Mouse (Mus musculus) macrophage (primary cell): ENCODE data around the gene Chil1. TPM values are rescaled to one million over a fixed set of nuclear protein-coding genes. Genes with fewer than 3 reads are reported as not detected.

Experiments used
- H3K27ac ChIP-seq: fragments of 350-480 bp; formaldehyde crosslinking; 2 replicates; pipeline ENCODE4 v1.9.0; 2021
- H3K36me3 ChIP-seq: fragments of 350-480 bp; formaldehyde crosslinking; 2 replicates; pipeline ENCODE4 v1.9.0; 2021; ENCODE audit errors: inconsistent target
- H3K4me3 ChIP-seq: fragments of 350-480 bp; formaldehyde crosslinking; 2 replicates; pipeline ENCODE4 v1.9.0; 2021; ENCODE audit errors: inconsistent target
- H3K79me2 ChIP-seq: fragments of 350-480 bp; formaldehyde crosslinking; 2 replicates; pipeline ENCODE4 v1.9.0; 2021; ENCODE audit errors: inconsistent target
- WGBS: methylation state at CpG from one replicate; pipeline ENCODE4 v1.1.7; 2026; ENCODE audit warnings: inconsistent platforms; ENCODE audit not compliant: missing documents; 5-methylcytosine and 5-hydroxymethylcytosine counted together
- polyA plus RNA-seq: library from polyadenylated mRNA; stranded (reverse); fragments of 250-400 nt; gene quantifications from 3 replicates; pipeline ENCODE4 v1.2.4, GENCODE M21; 2018; ENCODE audit warnings: inconsistent platforms
- total RNA-seq, 78 experiments: library from RNA; depleted of rRNA; stranded (reverse); fragments of 250-400 nt; gene quantifications; 1 replicate in 9 of 78; 2 replicates in 24 of 78; 3 replicates in 43 of 78; 4 replicates in 2 of 78; pipeline ENCODE4 v1.2.4; 2018; ENCODE audit warnings: inconsistent platforms in 56 of 78

Chil1 gene
- total RNA-seq (2018; cell fraction: chromatin; rRNA removed) = 1 to 10 TPM in 1 of 26 experiments, not detected in 25; 1.5 TPM
- 1 to 10 TPM in 5 of 26 experiments, under 1 TPM in 21; 0.19 to 2.4 (median 0.49) TPM for total RNA-seq (2018; cell fraction: cytosol; rRNA removed)
- 1 to 10 TPM in 6 of 26 experiments, under 1 TPM in 9, not detected in 11; 0.29 to 4.1 (median 0.92) TPM for total RNA-seq (2018; cell fraction: nucleus; rRNA removed)
- polyA plus RNA-seq = 0.44 to 1.8 TPM (median 0.55 TPM) in 3 replicates

DNA sequence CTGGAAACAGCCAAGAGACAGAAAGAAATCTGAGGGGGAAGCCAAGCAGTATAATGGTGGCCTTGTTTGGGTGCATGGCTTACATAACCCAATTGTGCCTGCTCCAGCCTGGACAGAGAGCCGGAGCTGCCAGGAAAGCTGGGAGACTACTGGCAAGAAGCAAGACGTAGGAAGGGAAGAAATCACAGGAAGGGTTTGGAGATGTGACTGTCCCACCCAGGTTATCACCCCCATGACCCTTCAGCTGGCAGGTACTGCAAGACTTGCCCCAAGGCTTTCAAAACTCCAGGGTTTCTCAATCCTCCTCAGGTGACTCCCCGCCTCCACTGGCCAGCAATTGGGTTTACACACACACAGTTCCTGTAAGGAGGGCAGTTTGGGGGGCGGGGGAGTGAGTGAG lies at the start of gene Chil1:
Gene Chil1, plus strand, starts transcription at position 152 of the 400 bp plus-strand sequence.
- no peak within 1 kb of the TSS for H3K4me3 ChIP-seq
- H3K27ac ChIP-seq = no peak within 1 kb of the TSS
- no peaks in the 10 kb centered on the region for H3K36me3 ChIP-seq
- 87% methylated on average over 4 of the region's 4 CpGs for WGBS
- H3K79me2 ChIP-seq = no peaks in the 10 kb centered on the region

DNA sequence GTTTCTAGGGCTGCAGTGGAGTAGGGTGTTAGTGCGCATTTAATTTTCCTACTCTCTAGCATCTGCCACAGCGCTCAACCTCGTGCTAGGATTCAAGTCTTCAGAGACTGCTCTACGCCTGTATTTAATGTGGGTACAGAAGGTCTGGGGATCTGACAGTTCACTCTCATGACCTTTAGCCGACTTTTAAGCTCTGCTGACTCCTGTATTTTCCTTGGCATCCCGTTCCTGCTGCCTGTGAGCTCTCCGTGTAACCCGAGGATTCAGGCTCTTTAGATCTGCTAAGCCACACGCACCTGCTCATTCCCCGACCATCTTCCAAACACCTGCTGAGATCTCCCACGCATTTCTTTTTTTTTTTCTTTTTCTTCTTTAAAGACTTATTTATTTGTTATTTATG lies 48.7 kb upstream of the Chil1 start:
- WGBS = 86% methylated on average over 11 of the region's 11 CpGs
- Histone ChIP-seq H3K36me3 (no peaks in the 10 kb centered on the region), H3K27ac (no peak overlapping the region), H3K4me3 (no peak overlapping the region), H3K79me2 (no peaks in the 10 kb centered on the region)

DNA sequence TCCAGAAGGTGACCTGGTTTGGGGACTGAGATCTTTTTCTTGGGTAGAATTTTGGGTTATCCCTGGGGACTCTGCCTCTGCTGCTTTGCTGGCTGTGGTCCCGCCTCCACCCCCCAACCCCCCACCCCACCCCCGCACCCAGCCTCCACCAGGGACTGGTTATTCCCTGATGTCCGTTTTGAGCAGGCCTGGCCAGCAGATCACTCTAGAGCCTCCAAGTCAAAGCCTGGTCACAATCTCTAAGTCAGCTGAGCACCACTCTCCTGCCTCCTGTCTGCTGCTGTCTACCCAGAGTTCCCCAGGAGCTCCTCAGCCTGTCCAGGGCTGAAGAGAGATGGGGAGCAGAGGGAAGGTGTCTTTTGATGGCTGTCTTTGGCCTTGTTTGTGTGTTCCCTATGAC lies 45.6 kb upstream of the Chil1 start:
- 83% methylated on average over 2 of the region's 3 CpGs for WGBS

DNA sequence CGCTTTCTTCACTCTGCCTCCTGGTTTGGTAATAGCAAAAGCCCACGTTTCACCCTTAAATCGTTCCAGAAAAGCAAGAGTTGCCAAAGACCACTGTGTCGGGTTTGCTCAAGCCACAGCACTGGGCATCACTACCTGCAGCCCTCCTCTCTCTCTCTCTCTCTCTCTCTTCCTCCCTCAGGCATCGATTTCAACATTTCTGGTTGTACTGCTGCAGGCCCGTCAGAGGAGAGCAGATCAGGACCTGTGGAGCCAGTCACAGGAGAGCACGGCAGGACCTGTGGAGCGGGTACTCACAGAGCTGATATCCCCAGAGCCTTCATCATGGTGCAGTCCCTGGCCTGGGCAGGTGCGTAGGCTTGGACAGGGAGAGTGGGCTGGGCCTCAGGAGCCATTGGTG lies 43.6 kb upstream of the Chil1 start:
- Histone ChIP-seq H3K79me2 (no peaks in the 10 kb centered on the region), H3K4me3 (no peak overlapping the region), H3K36me3 (no peaks in the 10 kb centered on the region), H3K27ac (no peak overlapping the region)
- 77% methylated on average over 8 of the region's 9 CpGs for WGBS

More for the DNA sequence above, 45.6 kb upstream of the Chil1 start:
- H3K4me3 ChIP-seq = no peak overlapping the region
- no peaks in the 10 kb centered on the region for H3K36me3 ChIP-seq
- no peak overlapping the region for H3K27ac ChIP-seq
- no peaks in the 10 kb centered on the region for H3K79me2 ChIP-seq

DNA sequence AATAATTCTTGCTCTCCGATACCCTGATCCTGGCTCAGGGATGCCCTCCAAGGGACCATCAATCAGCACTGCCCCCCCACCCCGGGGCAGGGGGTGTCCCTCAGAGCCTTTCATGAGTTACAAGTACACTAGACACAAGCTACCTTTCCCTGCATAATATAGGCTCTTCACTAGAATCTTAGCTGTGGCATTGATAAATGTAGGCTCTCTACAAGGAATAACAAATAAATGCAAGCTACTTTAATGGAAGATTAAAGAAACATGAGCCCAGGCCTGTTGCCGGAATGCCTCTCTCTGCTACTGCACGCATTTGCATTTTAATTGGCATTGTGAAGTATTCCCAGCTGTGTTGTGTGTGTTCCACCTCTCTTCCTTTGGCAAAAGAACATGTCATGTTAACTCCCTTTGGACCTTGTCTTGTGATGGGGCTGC lies 39.6 kb upstream of the Chil1 start:
- WGBS = 95% methylated on average over 4 of the region's 4 CpGs
- no peak overlapping the region for H3K27ac ChIP-seq
- H3K4me3 ChIP-seq = no peak overlapping the region
- H3K36me3 ChIP-seq = no peaks in the 10 kb centered on the region
- no peaks in the 10 kb centered on the region for H3K79me2 ChIP-seq

DNA sequence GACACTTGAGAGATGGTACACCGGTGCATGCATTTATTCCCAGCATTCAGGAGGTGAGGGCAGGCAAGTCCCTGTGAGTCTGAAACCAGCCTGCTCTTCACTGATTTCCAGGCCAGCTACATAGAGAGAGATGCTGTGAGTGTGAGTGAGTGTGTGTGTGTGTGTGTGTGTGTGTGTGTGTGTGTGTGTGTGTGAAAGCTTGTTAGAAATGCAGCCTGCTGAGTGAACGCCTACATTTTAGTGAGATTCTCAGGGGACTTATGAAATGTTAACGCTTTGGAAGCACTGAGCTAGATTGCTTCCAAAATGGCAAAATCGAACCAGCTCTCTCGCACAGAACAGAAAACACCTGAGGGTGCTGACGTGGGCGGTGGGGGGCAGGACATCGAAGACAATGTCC lies 35.9 kb upstream of the Chil1 start:
- 90% methylated on average over 8 of the region's 8 CpGs for WGBS
- H3K79me2 ChIP-seq = no peaks in the 10 kb centered on the region
- H3K27ac ChIP-seq = no peak overlapping the region
- H3K4me3 ChIP-seq = no peak overlapping the region
- no peaks in the 10 kb centered on the region for H3K36me3 ChIP-seq

DNA sequence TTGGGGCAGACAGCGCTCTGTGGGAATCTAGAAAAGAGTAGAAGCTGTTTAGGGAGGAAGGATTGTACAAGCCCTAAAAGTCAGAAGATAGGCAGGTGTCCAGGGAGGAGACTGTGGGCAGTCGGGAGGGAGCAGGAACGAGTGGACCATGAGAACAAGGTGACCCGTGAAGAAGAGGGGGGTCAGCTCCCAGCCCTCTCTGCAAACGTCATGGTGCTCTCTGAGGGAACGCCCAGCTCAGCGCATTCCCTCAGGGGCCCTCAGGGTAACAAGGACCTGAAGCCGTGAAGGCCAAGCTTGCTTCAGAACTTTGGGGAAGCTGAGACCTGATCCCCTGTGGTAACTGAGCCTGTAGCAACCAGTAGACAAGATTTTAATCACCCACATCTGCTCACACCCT lies 31.9 kb upstream of the Chil1 start:
- 79% methylated on average over 8 of the region's 8 CpGs for WGBS
- Histone ChIP-seq H3K79me2 (no peaks in the 10 kb centered on the region), H3K4me3 (no peak overlapping the region), H3K27ac (no peak overlapping the region), H3K36me3 (no peaks in the 10 kb centered on the region)

DNA sequence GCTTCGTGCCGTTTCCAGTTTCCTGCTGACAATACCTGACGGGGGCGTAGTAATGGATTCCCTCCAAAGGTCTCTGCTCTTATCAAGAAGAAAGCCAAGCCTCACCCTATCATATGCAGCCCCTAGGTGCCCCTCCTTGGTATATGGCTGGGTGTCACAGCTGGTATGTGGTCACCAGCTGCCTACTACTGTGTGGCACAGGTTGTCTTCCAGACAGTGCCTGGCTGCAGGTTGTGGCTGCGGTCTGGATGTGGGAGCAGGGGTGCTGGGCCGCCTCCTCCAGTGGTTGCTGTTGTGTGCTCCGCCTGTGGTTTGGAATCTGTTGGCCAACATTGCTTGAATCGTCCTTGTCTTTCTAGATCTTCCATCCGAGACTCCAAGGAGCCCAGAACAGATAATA lies 31.2 kb upstream of the Chil1 start:
- Histone ChIP-seq H3K79me2 (no peaks in the 10 kb centered on the region), H3K36me3 (no peaks in the 10 kb centered on the region), H3K27ac (no peak overlapping the region), H3K4me3 (no peak overlapping the region)
- 94% methylated on average over 9 of the region's 9 CpGs for WGBS

DNA sequence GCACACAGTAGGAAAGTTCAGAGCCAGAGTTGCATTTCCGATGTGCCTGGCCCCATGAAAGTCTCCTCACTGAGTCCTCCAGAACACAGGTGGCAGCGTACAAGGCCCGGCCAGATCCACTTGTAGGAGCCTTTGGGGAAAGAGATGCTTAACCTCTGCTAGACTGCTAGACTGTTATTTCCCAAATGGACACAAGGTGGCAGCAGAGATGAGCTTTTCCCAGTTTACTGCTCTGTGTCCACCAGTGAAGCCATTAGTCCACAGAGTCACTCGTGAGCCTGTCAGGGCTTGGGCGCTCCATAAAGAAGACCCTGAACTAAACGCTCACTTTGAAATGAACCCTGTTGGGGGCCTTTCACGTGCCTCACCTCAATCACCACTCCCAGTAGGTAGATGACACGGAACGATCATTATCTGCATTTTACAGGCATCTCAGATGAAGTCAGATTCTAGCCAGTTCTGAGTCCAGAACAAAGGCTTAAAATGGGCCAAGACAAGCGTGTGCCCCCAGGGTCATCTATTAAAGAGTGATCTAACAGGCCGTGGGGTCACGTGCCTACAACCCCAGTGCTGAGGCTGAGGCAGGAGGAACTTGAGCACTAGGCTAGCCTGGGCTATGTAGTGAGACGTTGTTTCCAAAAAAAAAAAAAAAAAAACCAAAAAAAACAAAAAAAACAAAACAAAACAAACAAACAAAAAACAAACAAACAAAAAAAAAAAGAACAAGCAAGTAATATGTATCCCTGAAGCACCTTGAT lies 30.1 kb upstream of the Chil1 start:
- Histone ChIP-seq H3K79me2 (no peaks in the 10 kb centered on the region), H3K27ac (no peak overlapping the region), H3K4me3 (no peak overlapping the region), H3K36me3 (no peaks in the 10 kb centered on the region)
- 29% methylated on average over 11 of the region's 13 CpGs for WGBS

DNA sequence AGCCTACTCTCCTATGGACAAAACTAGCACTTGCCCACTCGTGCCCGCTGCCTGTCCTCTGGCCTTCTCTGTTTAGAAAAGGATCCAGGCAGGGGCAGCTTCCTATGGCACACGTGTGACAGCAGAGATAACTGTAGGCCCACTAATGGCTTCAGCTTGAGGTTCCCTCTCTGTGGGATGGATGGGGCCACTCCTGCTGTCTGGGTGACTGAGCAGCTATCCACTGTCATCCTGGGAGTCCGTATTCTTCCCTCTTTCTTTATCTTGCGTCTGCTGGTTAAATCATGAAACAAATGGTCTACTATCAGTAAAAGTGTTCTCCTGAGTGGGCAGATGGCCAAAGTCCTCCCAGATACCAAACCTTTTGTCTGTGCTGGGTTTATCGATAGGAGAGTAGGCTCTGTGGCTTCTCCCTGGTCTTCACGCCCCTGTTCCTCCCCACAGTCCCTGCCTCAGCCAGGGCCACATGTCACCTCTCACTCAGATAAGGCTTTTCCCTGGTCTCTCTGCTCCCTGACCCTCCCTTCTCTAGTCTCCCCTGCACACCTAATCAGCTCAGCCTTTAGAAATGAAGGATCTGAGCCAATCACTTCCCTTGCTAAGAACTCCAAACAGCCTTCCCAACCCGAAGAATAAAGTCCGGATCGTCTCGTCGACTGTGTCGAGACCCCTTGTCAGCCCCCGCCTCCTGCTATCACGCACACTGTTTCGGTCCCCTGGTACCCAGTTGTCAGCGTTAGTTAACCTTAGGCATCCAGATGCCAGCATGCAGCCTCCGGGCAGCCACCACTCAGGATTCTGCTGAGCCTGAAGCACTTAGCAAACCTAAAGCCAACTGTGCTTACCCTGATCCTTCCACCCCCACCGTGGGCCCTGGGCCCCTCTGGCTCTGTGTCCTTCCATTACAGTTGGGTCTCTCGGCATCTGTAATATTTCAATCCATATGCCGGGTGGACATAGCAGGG lies 29.1 kb upstream of the Chil1 start:
- H3K79me2 ChIP-seq = no peaks in the 10 kb centered on the region
- 84% methylated on average over 20 of the region's 21 CpGs for WGBS
- no peak overlapping the region for H3K27ac ChIP-seq
- H3K36me3 ChIP-seq = no peaks in the 10 kb centered on the region
- H3K4me3 ChIP-seq = no peak overlapping the region

DNA sequence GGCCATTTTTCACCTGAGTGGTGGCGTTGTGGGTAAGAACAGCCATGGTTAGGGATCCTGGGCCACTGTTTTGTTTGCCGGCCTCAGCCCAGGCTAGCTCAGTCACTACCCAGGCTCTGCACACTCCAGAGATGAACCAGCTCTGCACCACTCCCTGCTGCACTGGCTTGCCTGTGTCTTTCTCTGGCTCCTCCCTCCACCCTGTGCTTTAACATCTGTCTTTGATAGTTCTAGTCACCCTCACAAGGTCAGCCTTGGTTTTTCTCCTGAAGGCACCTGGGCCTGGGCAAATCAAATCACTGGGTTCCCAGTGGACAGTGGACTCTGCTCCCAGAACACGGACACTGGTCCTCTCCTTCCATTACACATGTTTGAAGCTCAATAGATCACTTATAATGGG lies 27.9 kb upstream of the Chil1 start:
- no peak overlapping the region for H3K4me3 ChIP-seq
- H3K36me3 ChIP-seq = no peaks in the 10 kb centered on the region
- no peaks in the 10 kb centered on the region for H3K79me2 ChIP-seq
- no peak overlapping the region for H3K27ac ChIP-seq
- 92% methylated on average over 3 of the region's 3 CpGs for WGBS

DNA sequence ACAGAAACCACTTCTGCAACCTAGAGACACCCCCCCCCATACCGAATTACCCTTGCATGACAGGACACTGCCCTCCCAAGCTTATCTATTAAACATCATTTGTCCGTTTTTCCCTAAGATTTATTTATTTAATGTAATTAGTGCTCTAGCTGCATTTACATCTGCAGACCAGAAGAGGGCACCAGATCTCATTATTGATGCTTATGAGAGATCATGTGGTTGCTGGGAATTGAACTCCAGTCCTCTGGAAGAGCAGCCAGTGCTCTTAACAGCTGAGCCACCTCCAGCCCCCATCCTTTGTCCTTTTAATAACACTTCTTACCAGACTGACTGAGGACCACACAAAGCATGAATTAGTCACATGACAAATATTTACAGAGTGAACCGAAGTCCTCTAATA lies 27.3 kb upstream of the Chil1 start:
- 75% methylated on average over 3 of the region's 3 CpGs for whole genome bisulfite sequencing
- Histone ChIP-seq H3K27ac (no peak overlapping the region), H3K36me3 (no peaks in the 10 kb centered on the region), H3K79me2 (no peaks in the 10 kb centered on the region), H3K4me3 (no peak overlapping the region)

DNA sequence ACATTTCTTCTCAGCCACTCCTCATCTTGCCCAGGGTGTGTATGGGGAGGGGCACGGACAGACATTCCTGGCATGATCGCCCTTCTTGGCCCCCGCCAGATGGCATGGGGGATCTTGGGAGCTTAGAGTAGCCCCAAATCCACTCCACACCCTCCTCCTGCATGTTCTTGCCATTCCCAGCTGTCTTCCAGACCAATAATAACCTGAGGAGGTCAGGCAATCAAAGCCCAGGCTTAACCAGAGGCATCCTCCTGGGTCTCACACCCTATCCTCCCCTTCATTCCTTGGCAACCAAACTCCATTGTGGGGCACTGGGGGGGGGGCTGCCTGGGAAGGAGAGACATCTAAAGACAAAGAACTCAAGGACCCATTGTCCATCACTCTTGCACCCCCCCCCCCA lies 21.6 kb upstream of the Chil1 start:
- WGBS = 94% methylated on average over 3 of the region's 3 CpGs
- Histone ChIP-seq H3K79me2 (no peaks in the 10 kb centered on the region), H3K27ac (no peak overlapping the region), H3K4me3 (no peak overlapping the region), H3K36me3 (no peaks in the 10 kb centered on the region)

DNA sequence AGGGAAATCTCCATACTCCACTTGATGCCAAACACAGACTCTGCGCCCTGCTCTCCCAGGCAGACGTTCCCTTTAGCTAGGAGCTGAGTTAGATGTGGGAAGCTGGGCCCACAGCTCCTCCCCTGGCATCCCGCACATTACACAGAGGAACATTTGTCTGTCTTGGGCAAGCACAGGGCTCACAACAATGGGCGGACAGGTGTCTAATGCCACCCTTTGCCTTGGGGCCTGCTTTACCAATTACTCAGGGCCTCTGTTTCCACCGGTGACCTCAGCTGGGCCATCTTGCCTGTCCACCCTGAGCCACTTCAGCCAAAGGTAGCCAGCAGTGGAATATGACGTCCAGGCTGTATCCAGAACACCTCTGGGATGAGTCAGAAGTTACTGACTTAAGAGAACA lies 20.6 kb upstream of the Chil1 start:
- WGBS = 81% methylated on average over 6 of the region's 6 CpGs

More for the DNA sequence above, 20.6 kb upstream of the Chil1 start:
- Histone ChIP-seq H3K27ac (no peak overlapping the region), H3K4me3 (no peak overlapping the region), H3K79me2 (no peaks in the 10 kb centered on the region), H3K36me3 (no peaks in the 10 kb centered on the region)
